Mouse (Mus musculus) megakaryocyte progenitor cell, adult 5-6 weeks (primary cell): ENCODE results near the gene Prdm10. TPM values are rescaled to one million over a fixed set of nuclear protein-coding genes. Genes with fewer than 3 reads are reported as not detected.

ENCODE experiments used
- ATAC-seq: replicated peaks from 2 replicates; pipeline ENCODE4 v1.8.0; 2016; ENCODE audit warnings: mild to moderate bottlenecking, moderate TSS enrichment, inconsistent platforms; ENCODE audit not compliant: poor library complexity
- total RNA-seq, 2 experiments: library from RNA; stranded (forward) in 1 of 2; stranded (reverse) in 1 of 2; fragments of 157-497, 149-512 nt in 1 of 2; fragments of 200-1000 nt in 1 of 2; gene quantifications; 2 replicates each; pipeline versions ENCODE4 v1.2.3 to v1.2.4; 2015 to 2017

Prdm10 gene
- total RNA-seq, 2 experiments from 2014 or later: 9.2 to 11.7 TPM

GRCm38 (mm10) chr9:31301526-31302311 is 21.4 kb downstream of the Prdm10 start:
- ATAC-seq: peak; percentile 15

GRCm38 (mm10) chr9:31304358-31304757 is 24.0 kb downstream of the Prdm10 start:
- peak; percentile 43 for ATAC-seq

GRCm38 (mm10) chr9:31305117-31305516 is 24.8 kb downstream of the Prdm10 start:
- ATAC-seq: no peak

GRCm38 (mm10) chr9:31305807-31306206 is 25.5 kb downstream of the Prdm10 start:
- no peak for ATAC-seq

- ATAC-seq: no peak
Measured at GRCm38 (mm10) chr9:31307232-31307631, 26.9 kb downstream of the Prdm10 start.

GRCm38 (mm10) chr9:31309041-31309440 is 28.7 kb downstream of the Prdm10 start:
- ATAC-seq: no peak

- ATAC-seq: peak; percentile 67
Measured at GRCm38 (mm10) chr9:31310662-31311061, 30.3 kb downstream of the Prdm10 start.

GRCm38 (mm10) chr9:31313876-31314275 is 33.5 kb downstream of the Prdm10 start:
- no peak for ATAC-seq

- ATAC-seq: no peak
Measured at GRCm38 (mm10) chr9:31315983-31316382, 35.6 kb downstream of the Prdm10 start.

GRCm38 (mm10) chr9:31318956-31319355 is 38.6 kb downstream of the Prdm10 start:
- no peak for ATAC-seq

GRCm38 (mm10) chr9:31320734-31321133 is 40.4 kb downstream of the Prdm10 start:
- no peak for ATAC-seq

- ATAC-seq: no peak
Measured at GRCm38 (mm10) chr9:31321526-31321925, 41.2 kb downstream of the Prdm10 start.

GRCm38 (mm10) chr9:31322090-31322489 is 41.8 kb downstream of the Prdm10 start:
- ATAC-seq: peak; percentile 44; the same call in 1 of the 2 replicates

GRCm38 (mm10) chr9:31330816-31331215 is 50.5 kb downstream of the Prdm10 start:
- no peak for ATAC-seq

- no peak for ATAC-seq
Measured at GRCm38 (mm10) chr9:31331246-31331645, 50.9 kb downstream of the Prdm10 start.

GRCm38 (mm10) chr9:31331906-31332305 is 51.6 kb downstream of the Prdm10 start:
- peak; percentile 97 for ATAC-seq

GRCm38 (mm10) chr9:31332826-31333225 is 52.5 kb downstream of the Prdm10 start:
- ATAC-seq: no peak

GRCm38 (mm10) chr9:31334991-31335390 is 54.7 kb downstream of the Prdm10 start:
- ATAC-seq: no peak

- no peak for ATAC-seq
Measured at GRCm38 (mm10) chr9:31344289-31344831, 64.0 kb downstream of the Prdm10 start.

- ATAC-seq: no peak
Measured at GRCm38 (mm10) chr9:31346575-31347080, 66.3 kb downstream of the Prdm10 start.

GRCm38 (mm10) chr9:31348458-31348857 is 68.1 kb downstream of the Prdm10 start:
- ATAC-seq: no peak

GRCm38 (mm10) chr9:31348915-31349314 is 68.6 kb downstream of the Prdm10 start:
- ATAC-seq: peak; percentile 97
